Mouse (Mus musculus): ENCODE data around the gene Tnf. TPM values are rescaled to one million over a fixed set of nuclear protein-coding genes. Genes with fewer than 3 reads are reported as not detected.

Tnf gene
- polyA plus RNA-seq, 1 experiment = 0.05 TPM

GRCm38 (mm10) chr17:35157661-35158175, 44.1 kb downstream of the Tnf start:
- H3K27me3 ChIP-seq (ENCODE audit: control insufficient read depth, insufficient read depth, insufficient read length) = no peaks in the 10 kb centered on the region
- peaks cover 46% of the 10 kb centered on the region for H3K79me2 ChIP-seq (ENCODE audit: control insufficient read depth, insufficient read depth)
- no peak overlapping the region for H3K4me2 ChIP-seq (ENCODE audit: low read depth)
- TF ChIP-seq TCF3 (IDR thresholded peaks at IDR 0.05; ENCODE audit: insufficient read length, low read depth) (no peak), USF1 (IDR thresholded peaks at IDR 0.05; ENCODE audit: low read depth) (no peak), CEBPB (IDR thresholded peaks at IDR 0.05; ENCODE audit: insufficient read depth, poor library complexity, severe bottlenecking) (no peak), E2F4 (IDR thresholded peaks at IDR 0.05; ENCODE audit: insufficient read depth) (no peak), POLR2AphosphoS2 (IDR thresholded peaks at IDR 0.05; ENCODE audit: insufficient read length, low read depth) (no peak), POLR2A (IDR thresholded peaks at IDR 0.05; ENCODE audit: insufficient read length, low read depth) (no peak), MYOD1 (IDR thresholded peaks at IDR 0.05; ENCODE audit: control insufficient read depth in 1 of 3, insufficient read length in 2 of 3, low read depth in 2 of 3) (no peak), REST (IDR thresholded peaks at IDR 0.05; ENCODE audit: insufficient read depth, insufficient read length) (no peak), MAX (IDR thresholded peaks at IDR 0.05; ENCODE audit: low read depth) (no peak), TCF12 (IDR thresholded peaks at IDR 0.05; ENCODE audit: insufficient read depth, poor library complexity, severe bottlenecking) (no peak), MYOG (IDR thresholded peaks at IDR 0.05; ENCODE audit: control insufficient read depth in 1 of 3, insufficient read depth in 1 of 3, insufficient read length in 2 of 3, low read depth in 2 of 3) (no peak), SRF (IDR thresholded peaks at IDR 0.05; ENCODE audit: control insufficient read depth, insufficient read length, low read depth) (no peak)
- no peak overlapping the region for H3ac ChIP-seq (ENCODE audit: control insufficient read depth, insufficient read length)
- H3K36me3 ChIP-seq (ENCODE audit: control insufficient read depth, insufficient read depth) = peaks cover 53% of the 10 kb centered on the region
- H3K4me3 ChIP-seq = no peak overlapping the region

- Histone ChIP-seq H3K36me3 (ENCODE audit: control insufficient read depth, insufficient read depth) (peaks cover 53% of the 10 kb centered on the region), H3K4me3 (no peak overlapping the region), H3K4me2 (ENCODE audit: low read depth) (no peak overlapping the region), H3ac (ENCODE audit: control insufficient read depth, insufficient read length) (no peak overlapping the region), H3K27me3 (ENCODE audit: control insufficient read depth, insufficient read depth, insufficient read length) (no peaks in the 10 kb centered on the region), H3K79me2 (ENCODE audit: control insufficient read depth, insufficient read depth) (peaks cover 41% of the 10 kb centered on the region)
- TF ChIP-seq REST (IDR thresholded peaks at IDR 0.05; ENCODE audit: insufficient read depth, insufficient read length) = no peak
- peak; percentile 24 for TF ChIP-seq POLR2AphosphoS2 (IDR thresholded peaks at IDR 0.05; ENCODE audit: insufficient read length, low read depth)
These were observed 44.6 kb downstream of the Tnf start for GRCm38 (mm10) chr17:35157254-35157653.

GRCm38 (mm10) chr17:35156461-35157200, 45.2 kb downstream of the Tnf start:
- H3K27me3 ChIP-seq (ENCODE audit: control insufficient read depth, insufficient read depth, insufficient read length) = no peaks in the 10 kb centered on the region
- H3K4me3 ChIP-seq = no peak overlapping the region
- H3K36me3 ChIP-seq (ENCODE audit: control insufficient read depth, insufficient read depth) = peaks cover 48% of the 10 kb centered on the region
- no peak overlapping the region for H3K4me2 ChIP-seq (ENCODE audit: low read depth)
- TF ChIP-seq TCF3 (IDR thresholded peaks at IDR 0.05; ENCODE audit: insufficient read length, low read depth) (no peak), CEBPB (IDR thresholded peaks at IDR 0.05; ENCODE audit: insufficient read depth, poor library complexity, severe bottlenecking) (no peak), MAX (IDR thresholded peaks at IDR 0.05; ENCODE audit: low read depth) (no peak), USF1 (IDR thresholded peaks at IDR 0.05; ENCODE audit: low read depth) (no peak), E2F4 (IDR thresholded peaks at IDR 0.05; ENCODE audit: insufficient read depth) (no peak), SRF (IDR thresholded peaks at IDR 0.05; ENCODE audit: control insufficient read depth, insufficient read length, low read depth) (no peak), POLR2A (IDR thresholded peaks at IDR 0.05; ENCODE audit: insufficient read length, low read depth) (no peak), TCF12 (IDR thresholded peaks at IDR 0.05; ENCODE audit: insufficient read depth, poor library complexity, severe bottlenecking) (no peak), POLR2AphosphoS2 (IDR thresholded peaks at IDR 0.05; ENCODE audit: insufficient read length, low read depth) (no peak), REST (IDR thresholded peaks at IDR 0.05; ENCODE audit: insufficient read depth, insufficient read length) (no peak), MYOG (IDR thresholded peaks at IDR 0.05; ENCODE audit: control insufficient read depth in 1 of 3, insufficient read depth in 1 of 3, insufficient read length in 2 of 3, low read depth in 2 of 3) (no peak), MYOD1 (IDR thresholded peaks at IDR 0.05; ENCODE audit: control insufficient read depth in 1 of 3, insufficient read length in 2 of 3, low read depth in 2 of 3) (no peak)
- peaks cover 35% of the 10 kb centered on the region for H3K79me2 ChIP-seq (ENCODE audit: control insufficient read depth, insufficient read depth)
- H3ac ChIP-seq (ENCODE audit: control insufficient read depth, insufficient read length) = no peak overlapping the region

GRCm38 (mm10) chr17:35155451-35155850, 46.4 kb downstream of the Tnf start:
- Histone ChIP-seq H3K27me3 (ENCODE audit: control insufficient read depth, insufficient read depth, insufficient read length) (no peaks in the 10 kb centered on the region), H3ac (ENCODE audit: control insufficient read depth, insufficient read length) (no peak overlapping the region), H3K4me3 (no peak overlapping the region), H3K79me2 (ENCODE audit: control insufficient read depth, insufficient read depth) (peaks cover 23% of the 10 kb centered on the region), H3K36me3 (ENCODE audit: control insufficient read depth, insufficient read depth) (peaks cover 38% of the 10 kb centered on the region), H3K4me2 (ENCODE audit: low read depth) (no peak overlapping the region)
- TF ChIP-seq MYOD1 (IDR thresholded peaks at IDR 0.05; ENCODE audit: control insufficient read depth in 1 of 3, insufficient read length in 2 of 3, low read depth in 2 of 3) = no peak
- TF ChIP-seq TCF12 (IDR thresholded peaks at IDR 0.05; ENCODE audit: insufficient read depth, poor library complexity, severe bottlenecking) = no peak
- TF ChIP-seq POLR2AphosphoS2 (IDR thresholded peaks at IDR 0.05; ENCODE audit: insufficient read length, low read depth) = no peak
- TF ChIP-seq E2F4 (IDR thresholded peaks at IDR 0.05; ENCODE audit: insufficient read depth) = no peak
- TF ChIP-seq TCF3 (IDR thresholded peaks at IDR 0.05; ENCODE audit: insufficient read length, low read depth) = no peak
- TF ChIP-seq MYOG (IDR thresholded peaks at IDR 0.05; ENCODE audit: control insufficient read depth in 1 of 3, insufficient read depth in 1 of 3, insufficient read length in 2 of 3, low read depth in 2 of 3) = no peak
- no peak for TF ChIP-seq MAX (IDR thresholded peaks at IDR 0.05; ENCODE audit: low read depth)
- no peak for TF ChIP-seq CEBPB (IDR thresholded peaks at IDR 0.05; ENCODE audit: insufficient read depth, poor library complexity, severe bottlenecking)
- TF ChIP-seq SRF (IDR thresholded peaks at IDR 0.05; ENCODE audit: control insufficient read depth, insufficient read length, low read depth) = no peak
- TF ChIP-seq POLR2A (IDR thresholded peaks at IDR 0.05; ENCODE audit: insufficient read length, low read depth) = no peak
- no peak for TF ChIP-seq USF1 (IDR thresholded peaks at IDR 0.05; ENCODE audit: low read depth)
- TF ChIP-seq REST (IDR thresholded peaks at IDR 0.05; ENCODE audit: insufficient read depth, insufficient read length) = no peak

Data from myocyte (in vitro differentiated cells).